Mouse (Mus musculus) cortical plate, adult 2 months (tissue): ENCODE data around the gene Tcta.

ENCODE experiments used
- CTCF ChIP-seq: fragments of 200-500 bp; IDR thresholded peaks from 2 replicates; pipeline ENCODE4 v1.5.1; 2011; ENCODE audit warnings: mild to moderate bottlenecking, control low read depth, low read length; ENCODE audit not compliant: insufficient read depth; ENCODE audit errors: extremely low read depth
- POLR2A ChIP-seq: fragments of 200-500 bp; IDR thresholded peaks from 2 replicates; pipeline ENCODE4 v1.6.1; 2011; ENCODE audit warnings: mild to moderate bottlenecking, low read length, control low read depth; ENCODE audit not compliant: insufficient read depth; ENCODE audit errors: extremely low read depth

DNA sequence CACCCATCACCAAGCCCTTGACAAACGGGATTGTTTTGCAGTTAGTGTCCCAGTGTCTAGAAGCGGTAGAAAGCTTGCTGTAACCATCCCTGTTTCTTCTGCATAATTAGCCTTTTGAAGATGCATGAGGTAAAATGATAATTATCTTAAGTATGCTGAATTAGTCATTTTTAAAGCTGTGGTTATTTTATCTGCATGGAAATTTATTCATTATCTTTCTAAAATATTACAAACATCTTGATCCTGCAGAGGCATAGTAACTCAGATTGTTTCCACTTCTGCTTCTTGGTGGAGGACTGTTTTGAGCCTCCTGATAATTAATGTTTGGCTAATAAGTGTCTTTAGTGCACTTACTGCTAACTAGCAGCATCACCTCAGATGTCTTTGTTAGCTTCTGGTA, 12.5 kb upstream of the Tcta start:
- TF ChIP-seq POLR2A (no peak), CTCF (no peak)
